Mouse (Mus musculus): ENCODE results near the gene Trp53i11. TPM values are rescaled to one million over a fixed set of nuclear protein-coding genes. Genes with fewer than 3 reads are reported as not detected.

Trp53i11 gene
- polyA plus RNA-seq, 1 experiment = 92.8 TPM

DNA sequence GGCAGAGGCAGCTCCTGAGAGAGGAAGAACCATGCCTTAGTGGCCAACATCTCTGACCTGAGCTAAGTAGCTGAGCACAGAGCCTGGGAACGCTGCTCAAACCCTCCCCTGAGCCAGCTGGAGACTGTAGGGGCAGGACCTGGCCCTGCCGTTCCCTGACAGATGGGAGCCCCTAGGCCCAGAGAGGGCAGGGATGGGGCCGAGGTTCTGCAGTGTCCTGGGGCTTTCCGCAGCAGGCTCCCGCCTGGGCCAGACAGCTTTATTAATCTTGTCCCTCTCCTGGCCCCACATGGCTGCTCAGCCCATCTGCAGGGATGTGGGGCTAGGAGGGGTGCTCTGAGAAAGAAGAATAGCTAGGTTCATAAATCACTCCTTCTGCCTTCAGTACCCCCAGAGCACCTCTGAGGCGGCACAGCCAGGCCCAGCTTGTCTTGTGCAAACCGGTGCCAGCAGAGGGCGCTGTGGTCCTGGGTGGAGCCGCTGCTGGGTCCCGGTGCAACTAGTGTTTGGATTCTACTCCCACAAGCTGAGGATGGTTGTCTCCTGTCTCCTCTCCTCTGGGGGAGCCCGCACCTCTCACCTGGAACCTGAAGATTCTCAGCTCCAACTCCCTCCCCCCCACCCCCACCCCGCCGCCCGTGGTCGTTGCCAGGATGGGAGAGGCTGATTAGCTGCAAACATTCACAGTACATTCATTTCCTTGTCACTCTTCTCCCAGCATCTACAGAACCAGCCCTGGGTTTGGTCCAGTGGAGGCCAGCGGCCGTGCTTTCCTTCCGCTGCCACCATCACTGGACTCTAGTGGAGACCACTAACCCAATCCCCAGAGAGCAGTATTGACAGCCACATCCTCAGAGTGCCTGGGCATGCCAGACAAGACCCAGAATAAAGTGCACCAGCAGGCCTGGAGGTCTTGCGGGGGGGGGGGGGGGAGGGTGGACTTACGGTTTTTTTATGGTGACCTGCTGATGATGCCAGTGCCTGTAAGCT is 39.6 kb downstream of the Trp53i11 start:
- WGBS = 21% methylated on average over 20 of the region's 20 CpGs
- DNase-seq (ENCODE audit: low read depth, low spot score) = peak; percentile 25

DNA sequence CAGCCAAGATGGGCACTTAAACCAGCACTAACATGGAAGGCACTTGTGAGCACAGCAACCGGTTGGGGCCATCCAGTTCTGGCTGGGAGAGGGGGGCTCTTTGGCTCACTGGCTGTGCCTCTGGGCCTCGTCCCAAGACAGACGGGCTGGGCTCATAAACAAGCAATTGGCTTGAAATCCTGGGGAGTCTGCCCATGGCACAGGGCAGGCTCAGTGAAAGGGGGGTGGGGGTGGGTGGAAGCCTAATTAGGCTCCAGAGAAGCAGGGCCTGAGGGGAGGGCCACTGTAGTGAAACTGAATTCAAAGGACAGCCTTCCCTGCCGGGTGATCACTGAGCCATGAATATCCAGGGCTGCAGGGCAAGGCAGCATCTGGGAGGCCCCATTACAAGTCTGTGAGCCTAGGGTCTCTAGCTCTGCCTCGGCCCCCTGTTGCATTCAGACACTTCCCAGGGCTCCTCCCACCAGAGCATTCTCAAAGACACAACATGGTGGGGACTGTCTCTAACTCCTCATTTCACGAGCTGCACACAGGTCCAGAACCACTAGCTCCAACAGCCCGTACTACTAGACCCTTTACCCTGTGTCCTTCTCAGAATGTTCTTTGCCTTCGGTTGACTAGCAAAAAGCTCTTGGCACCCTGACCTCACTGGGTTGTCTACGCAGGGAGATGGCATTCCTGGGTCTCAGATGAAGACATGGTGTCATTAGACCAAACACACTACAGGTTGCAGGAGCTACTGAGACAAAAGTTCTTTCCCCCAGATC is 40.5 kb downstream of the Trp53i11 start:
- 63% methylated on average over 9 of the region's 9 CpGs for WGBS

GRCm38 (mm10) chr2:93228480-93228824 is 41.1 kb downstream of the Trp53i11 start:
- DNase-seq (ENCODE audit: low read depth, low spot score) = no peak
- WGBS = 67% methylated on average over 5 of the region's 5 CpGs

More for the DNA sequence above, 40.5 kb downstream of the Trp53i11 start:
- DNase-seq (ENCODE audit: low read depth, low spot score) = no peak

- DNase-seq (ENCODE audit: low read depth, low spot score) = no peak
- WGBS = 78% methylated on average over 1 of the region's 1 CpGs
Measured at GRCm38 (mm10) chr2:93232141-93232540, 44.8 kb downstream of the Trp53i11 start.

DNA sequence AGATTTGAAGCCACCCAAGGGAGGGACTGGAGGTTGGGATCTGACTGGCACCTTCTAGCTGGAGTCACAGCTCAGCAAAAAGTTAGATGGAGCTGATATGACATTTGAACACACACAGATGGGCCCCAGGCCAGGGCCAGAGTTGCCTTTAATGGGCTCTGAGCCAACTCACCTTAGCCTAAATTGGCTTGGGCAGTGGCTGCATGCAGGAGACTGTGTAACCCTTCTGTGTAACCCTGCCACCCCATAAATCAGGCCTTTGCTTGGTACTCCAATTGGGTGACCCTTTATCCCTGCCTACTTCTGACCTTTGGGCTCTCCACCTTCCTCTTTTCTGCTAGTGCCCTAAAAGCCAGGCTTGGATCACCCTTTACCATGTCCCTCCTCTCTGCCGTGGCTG is 49.7 kb downstream of the Trp53i11 start:
- no peak for DNase-seq (ENCODE audit: low read depth, low spot score)
- WGBS = 52% methylated on average over 1 of the region's 1 CpGs

GRCm38 (mm10) chr2:93238864-93239263 is 51.5 kb downstream of the Trp53i11 start:
- WGBS = 84% methylated on average over 6 of the region's 6 CpGs
- no peak for DNase-seq (ENCODE audit: low read depth, low spot score)

- no peak for DNase-seq (ENCODE audit: low read depth, low spot score)
- WGBS = 80% methylated on average over 5 of the region's 5 CpGs
Measured at GRCm38 (mm10) chr2:93242166-93242565, 54.8 kb downstream of the Trp53i11 start.

DNA sequence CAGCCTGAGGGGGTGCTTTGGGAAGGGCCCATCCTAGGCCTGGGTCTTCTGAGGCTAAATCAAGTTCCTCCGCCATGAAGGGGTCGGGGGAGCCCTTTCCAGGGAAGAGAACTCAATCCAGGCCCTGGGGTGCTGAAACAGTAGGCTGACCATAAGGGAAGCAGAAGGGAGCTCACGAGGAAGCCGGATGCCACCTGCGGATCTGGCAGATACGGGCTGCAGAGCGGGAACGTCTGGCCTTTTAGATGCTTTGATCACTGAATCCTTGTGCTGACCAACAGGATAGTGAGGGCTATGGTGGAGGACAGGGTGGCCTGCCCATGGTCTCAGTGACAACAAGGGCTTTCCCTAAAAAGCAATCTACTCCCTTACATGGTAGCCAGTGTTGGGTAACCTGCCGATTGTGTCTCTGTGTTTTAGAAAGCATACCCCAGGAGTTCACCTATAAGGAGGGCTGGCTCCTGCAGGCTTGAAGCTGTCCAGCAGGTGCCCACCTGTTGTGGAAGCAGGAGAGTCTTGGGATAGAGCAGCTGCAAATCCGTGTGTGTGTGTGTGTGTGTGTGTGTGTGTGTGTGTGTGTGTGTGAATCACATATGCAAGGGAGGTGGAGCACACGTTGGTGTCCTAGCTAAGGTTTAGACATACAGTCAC is 56.2 kb downstream of the Trp53i11 start:
- no peak for DNase-seq (ENCODE audit: low read depth, low spot score)
- WGBS = 81% methylated on average over 11 of the region's 11 CpGs

GRCm38 (mm10) chr2:93244090-93244443 is 56.7 kb downstream of the Trp53i11 start:
- 84% methylated on average over 8 of the region's 8 CpGs for WGBS

GRCm38 (mm10) chr2:93249058-93249457 is 61.7 kb downstream of the Trp53i11 start:
- 69% methylated on average over 6 of the region's 6 CpGs for WGBS
- no peak for DNase-seq (ENCODE audit: low read depth, low spot score)

More at GRCm38 (mm10) chr2:93244090-93244443, 56.7 kb downstream of the Trp53i11 start:
- DNase-seq (ENCODE audit: low read depth, low spot score) = no peak

DNA sequence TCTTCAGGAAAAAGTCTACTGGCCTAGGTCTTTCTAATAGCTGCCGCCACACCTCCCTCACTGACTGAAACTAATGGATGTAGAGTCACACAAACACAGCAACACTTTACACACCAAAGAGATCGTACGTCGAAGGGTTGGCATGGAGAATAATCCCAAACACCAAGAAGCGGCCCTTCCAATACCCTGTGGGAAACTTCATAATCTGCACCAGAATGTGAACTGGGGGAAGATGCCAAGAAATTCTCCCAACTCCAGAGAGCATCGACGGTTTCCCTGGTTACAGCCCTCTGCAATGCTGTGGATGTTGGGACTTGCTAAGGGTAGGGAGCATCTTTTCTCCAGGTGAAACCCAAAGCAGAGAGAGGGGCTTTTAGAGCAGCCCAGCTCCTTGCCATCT is 63.3 kb downstream of the Trp53i11 start:
- 93% methylated on average over 7 of the region's 7 CpGs for WGBS
- no peak for DNase-seq (ENCODE audit: low read depth, low spot score)

Other genes starting within 250 kb of the Trp53i11 start
- 2.3 TPM in 2 replicates for gene Prdm11, start 141.4 kb upstream of the Trp53i11 start, polyA plus RNA-seq (2012; rRNA removed)
- gene Tspan18, start 147.0 kb downstream of the Trp53i11 start, polyA plus RNA-seq (2012; rRNA removed) = 6.8 and 11.7 TPM in 2 replicates